ENCODE assay signal across 39 mouse cellular contexts in the genomic region with DNA sequence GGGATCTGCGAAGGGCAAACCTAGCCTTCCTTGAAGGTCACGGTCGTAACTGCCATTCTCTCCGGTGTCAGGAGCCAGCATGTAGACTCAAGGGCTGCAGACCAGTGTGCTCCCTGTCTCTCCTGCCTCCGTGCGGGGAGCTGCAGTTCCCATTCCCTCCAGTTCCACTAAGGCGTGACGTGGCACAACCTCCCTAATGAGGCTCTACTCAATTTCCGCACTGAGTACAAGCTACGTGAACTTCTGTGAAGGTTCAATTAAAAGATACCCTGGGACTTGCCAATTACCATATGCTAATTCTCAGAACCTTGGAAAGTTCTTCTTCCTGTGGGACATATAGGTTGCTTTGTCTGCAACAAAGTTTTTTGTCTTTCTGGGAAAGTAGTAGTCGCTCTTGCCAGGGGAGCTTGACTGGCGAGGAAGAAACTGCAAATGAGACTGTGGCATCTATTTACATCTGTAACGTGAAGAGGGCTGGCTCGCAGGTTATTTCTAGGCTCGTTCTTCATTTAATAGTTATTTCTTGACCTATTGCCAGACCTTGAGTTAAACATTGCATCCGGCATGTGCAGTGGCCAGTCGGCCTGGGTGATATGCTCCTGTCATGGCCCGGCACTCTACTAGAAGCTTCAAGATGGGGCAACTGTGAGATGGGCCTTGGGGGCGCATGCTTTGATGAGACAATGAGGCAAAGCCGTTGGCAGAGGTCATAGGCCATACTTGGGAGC. TPM values are rescaled to one million over a fixed set of nuclear protein-coding genes. Genes with fewer than 3 reads are reported as not detected.
A peak's percentile ranks its signal among the peaks of the same experiment; 100 is the strongest.
DNase-seq lines count a peak whose midpoint lies in the region; ATAC-seq lines count a peak whose summit lies in the region.
"Had no signal": no experiment of that assay in that cellular context is flagged by ENCODE, and none has a peak within 500 bp of the region (broad histone marks: within the 10 kb centered on the region; RNA-seq: fewer than 3 reads in every experiment).

No protein-coding gene starts in this region.

- no peak overlapping the region for H3K4me2 ChIP-seq in kidney, embryonic 15.5 days
- H3K4me2 ChIP-seq: forebrain, embryonic 13.5 days; heart, embryonic 12.5 days; hindbrain, embryonic 15.5 days; liver, embryonic 12.5 days; midbrain, embryonic 11.5 days had no signal

- no peak overlapping the region for H3K9ac ChIP-seq in kidney, embryonic 15.5 days
- H3K9ac ChIP-seq: forebrain, embryonic 13.5 days; heart, embryonic 12.5 days; hindbrain, embryonic 15.5 days; liver, embryonic 12.5 days; liver, postnatal 0 days had no signal

- H3K4me3 ChIP-seq in kidney, embryonic 15.5 days (replicated peaks): no peak overlapping the region
- H3K4me3 ChIP-seq: forebrain, embryonic 13.5 days; heart, adult 2 months; heart, embryonic 12.5 days; hindbrain, embryonic 15.5 days; left cerebral cortex, adult 2 months; liver, embryonic 12.5 days had no signal

- no peaks in the 10 kb centered on the region for H3K4me1 ChIP-seq in kidney, embryonic 15.5 days
- H3K4me1 ChIP-seq: hindbrain, embryonic 15.5 days; liver, embryonic 12.5 days had no signal

- no peaks in the 10 kb centered on the region for H3K27me3 ChIP-seq in kidney, embryonic 15.5 days
- H3K27me3 ChIP-seq: forebrain, embryonic 13.5 days; heart, embryonic 12.5 days; hindbrain, embryonic 15.5 days; liver, embryonic 12.5 days had no signal

- 85% methylated on average over 20 of the region's 20 CpGs for WGBS in kidney, embryonic 15.5 days

- H3K27ac ChIP-seq in kidney, embryonic 15.5 days: no peak overlapping the region
- H3K27ac ChIP-seq: forebrain, embryonic 13.5 days; heart, adult 2 months; hindbrain, embryonic 15.5 days; left cerebral cortex, adult 2 months; liver, embryonic 12.5 days had no signal

- ATAC-seq in kidney, embryonic 15.5 days (replicated peaks; ENCODE audit: low FRiP score): no peak
- ATAC-seq: forebrain, embryonic 13.5 days; liver, embryonic 12.5 days; liver, postnatal 0 days; midbrain, embryonic 16.5 days had no signal

- H3K36me3 ChIP-seq in kidney, embryonic 15.5 days: no peaks in the 10 kb centered on the region
- H3K36me3 ChIP-seq: G1E; heart, embryonic 12.5 days; hindbrain, embryonic 15.5 days; liver, embryonic 12.5 days had no signal

- no peaks in the 10 kb centered on the region for H3K9me3 ChIP-seq in kidney, embryonic 15.5 days (replicated peaks)
- H3K9me3 ChIP-seq: forebrain, embryonic 13.5 days; heart, embryonic 12.5 days; hindbrain, embryonic 15.5 days had no signal

- peak; percentile 59 for DNase-seq in kidney, adult 18-20 months
- peak; percentile 67 for DNase-seq in R1 (ENCODE audit: low read depth, low spot score)
- peak; percentile 86 for DNase-seq in kidney, adult 9 months
- peak; percentile 62 to 75 for DNase-seq in kidney, postnatal 36 days
- DNase-seq in layer of hippocampus, postnatal 25 days (ENCODE audit: extremely low spot score in 1 of 2, low spot score in 1 of 2): no peak
- no peak for DNase-seq in right cerebral cortex, adult 2 months (ENCODE audit: low spot score in 2 of 2)
- DNase-seq: adrenal gland, postnatal 25 days; cerebellum, adult 2 months; cerebellum, postnatal 14 days; gastrocnemius, postnatal 14 days; heart, adult 2 months; layer of hippocampus, adult 9-11 months; left cerebral cortex, postnatal 4 days; liver, postnatal 0 days; lung, postnatal 36 days; spleen, adult 18-20 months; thymus, adult 2 months; thymus, postnatal 36 days had no signal

RNA-seq across cellular contexts. Expression of gene Gm11099, which starts 26.8 kb away (rescaled TPM):
- not detected in 2 replicates for polyA plus RNA-seq in kidney, embryonic 15.5 days (2015; fragmentation: Nextera tagmentation; extraction: Ambion mirVana)
- total RNA-seq in layer of hippocampus, postnatal 25 days (2021): not detected
- total RNA-seq: adrenal gland, adult 18-20 months; adrenal gland, postnatal 25 days; G1E; gastrocnemius, postnatal 14 days; heart, adult 2 months; hematopoietic stem cell, adult 5-6 weeks; left cerebral cortex, adult 2 months; left cerebral cortex, postnatal 4 days; megakaryocyte, adult 5-6 weeks; neutrophil, adult 5-6 weeks had no signal
- polyA plus RNA-seq: cerebellum, adult 2 months; cortical plate, adult 2 months; embryonic facial prominence, embryonic 11.5 days; forebrain, embryonic 13.5 days; G1E; heart, adult 2 months; heart, embryonic 12.5 days; heart, postnatal 0 days; hindbrain, embryonic 15.5 days; intestine, embryonic 14.5 days; limb, embryonic 14.5 days; liver, embryonic 12.5 days; liver, postnatal 0 days; lung, embryonic 16.5 days; midbrain, embryonic 11.5 days; midbrain, embryonic 16.5 days; neural tube, embryonic 11.5 days; stomach, embryonic 16.5 days; thymus, adult 2 months had no signal

Comparison
In these comparisons a context has a peak if more than half of its experiments do, and no peak if none do; other contexts are left out.
1. DNase-seq: peak in kidney, adult 18-20 months (single experiment), R1 (single experiment), kidney, adult 9 months (single experiment) and kidney, postnatal 36 days (2 of 2); none in layer of hippocampus, postnatal 25 days (0 of 2) and right cerebral cortex, adult 2 months (0 of 2).